Mouse (Mus musculus): Measurements from ENCODE around the gene Setdb1.

Gene Setdb1

GRCm38 (mm10) chr3:95318548-95318947 is 38.5 kb downstream of the Setdb1 start:
- peak; percentile 96 for DNase-seq

GRCm38 (mm10) chr3:95317414-95318080 is 39.5 kb downstream of the Setdb1 start:
- peak; percentile 94 for DNase-seq

GRCm38 (mm10) chr3:95315844-95316550 is 41.0 kb downstream of the Setdb1 start:
- DNase-seq = no peak

- peak; percentile 99 for DNase-seq
Observed at GRCm38 (mm10) chr3:95315094-95315843, 41.7 kb downstream of the Setdb1 start.

GRCm38 (mm10) chr3:95314486-95315093 is 42.4 kb downstream of the Setdb1 start, which contains the start of gene Cers2:
Gene Cers2, plus strand, starts transcription at chr3:95314791.
- DNase-seq = peak; percentile 79

- peak; percentile 85 for DNase-seq
Observed at GRCm38 (mm10) chr3:95314075-95314474, 42.9 kb downstream of the Setdb1 start.

- DNase-seq = no peak
Observed at GRCm38 (mm10) chr3:95313476-95313875, 43.5 kb downstream of the Setdb1 start.

- DNase-seq = peak; percentile 96
Observed at GRCm38 (mm10) chr3:95312623-95313022, 44.4 kb downstream of the Setdb1 start.

- peak; percentile 94 for DNase-seq
Observed at GRCm38 (mm10) chr3:95310968-95311882, 45.8 kb downstream of the Setdb1 start.

- peak; percentile 76 for DNase-seq
Observed at GRCm38 (mm10) chr3:95310496-95310895, 46.5 kb downstream of the Setdb1 start.

GRCm38 (mm10) chr3:95307100-95307499 is 49.9 kb downstream of the Setdb1 start, which contains the start of gene Anxa9:
Gene Anxa9, minus strand, starts transcription at chr3:95307176.
- DNase-seq = peak; percentile 94

- peak; percentile 91 for DNase-seq
Observed at GRCm38 (mm10) chr3:95306244-95306643, 50.8 kb downstream of the Setdb1 start.

GRCm38 (mm10) chr3:95301204-95301796 is 55.7 kb downstream of the Setdb1 start:
- peak; percentile 85 for DNase-seq

GRCm38 (mm10) chr3:95298018-95298417 is 59.0 kb downstream of the Setdb1 start:
- DNase-seq = no peak

GRCm38 (mm10) chr3:95296103-95296469 is 60.9 kb downstream of the Setdb1 start:
- peak; percentile 92 for DNase-seq

GRCm38 (mm10) chr3:95295321-95296102 is 61.5 kb downstream of the Setdb1 start:
- no peak for DNase-seq

GRCm38 (mm10) chr3:95294718-95295117 is 62.3 kb downstream of the Setdb1 start:
- DNase-seq = no peak

GRCm38 (mm10) chr3:95294316-95294715 is 62.7 kb downstream of the Setdb1 start:
- no peak for DNase-seq

- DNase-seq = no peak
Observed at GRCm38 (mm10) chr3:95293537-95293936, 63.5 kb downstream of the Setdb1 start.

- DNase-seq = no peak
Observed at GRCm38 (mm10) chr3:95292899-95293298, 64.1 kb downstream of the Setdb1 start.

- DNase-seq = no peak
Observed at GRCm38 (mm10) chr3:95291041-95291440, 66.0 kb downstream of the Setdb1 start.

Measured in heart, adult 11 months (tissue).